Mouse (Mus musculus): Measurements from ENCODE around the gene Ccdc158.

DNA sequence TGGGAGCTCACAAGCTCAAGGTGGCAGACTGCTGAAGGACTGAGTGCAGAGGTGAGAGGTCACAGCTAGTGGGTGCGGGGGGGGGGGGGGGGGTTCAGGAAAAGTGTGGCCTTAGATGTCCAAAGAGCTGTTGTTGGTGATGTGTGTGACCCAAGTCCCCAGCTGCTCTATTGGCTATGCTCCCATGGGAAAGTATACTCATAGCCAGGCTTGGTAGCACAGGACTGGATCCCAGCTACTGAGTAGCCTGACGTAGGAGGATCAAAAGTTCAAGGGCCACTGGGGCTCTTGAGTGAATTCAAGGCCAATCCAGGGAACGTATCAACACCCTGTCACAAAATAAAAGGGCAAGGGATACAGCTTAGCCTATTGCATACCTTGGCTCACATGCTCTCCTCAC is 43.8 kb upstream of the Ccdc158 start:
- no peak for TF ChIP-seq CTCF (IDR thresholded peaks at IDR 0.05; ENCODE audit: low read depth)
- no peak for TF ChIP-seq EP300 (IDR thresholded peaks at IDR 0.05; ENCODE audit: low read depth)
